Mouse (Mus musculus) heart, postnatal 14 days (tissue): Measurements from ENCODE around the gene Myh3. TPM values are rescaled to one million over a fixed set of nuclear protein-coding genes. Genes with fewer than 3 reads are reported as not detected.
A peak's percentile ranks its signal among the peaks of the same experiment; 100 is the strongest.

Source experiments
- DNase-seq, 2 experiments: peaks; one replicate each; pipeline ENCODE4 v3.0.0; 2021 to 2022
- intact Hi-C: fragments of 180-260 bp; cut with DNase I; formaldehyde crosslinking; loops from one replicate; pipeline ENCODE4 v1.15.1; 2025
- total RNA-seq, 2 experiments: library from RNA; stranded (reverse); gene quantifications; 2 replicates each; pipeline ENCODE4 v1.2.3; 2021

The Myh3 gene
- total RNA-seq, 2 experiments from 2014 or later = not detected

DNA sequence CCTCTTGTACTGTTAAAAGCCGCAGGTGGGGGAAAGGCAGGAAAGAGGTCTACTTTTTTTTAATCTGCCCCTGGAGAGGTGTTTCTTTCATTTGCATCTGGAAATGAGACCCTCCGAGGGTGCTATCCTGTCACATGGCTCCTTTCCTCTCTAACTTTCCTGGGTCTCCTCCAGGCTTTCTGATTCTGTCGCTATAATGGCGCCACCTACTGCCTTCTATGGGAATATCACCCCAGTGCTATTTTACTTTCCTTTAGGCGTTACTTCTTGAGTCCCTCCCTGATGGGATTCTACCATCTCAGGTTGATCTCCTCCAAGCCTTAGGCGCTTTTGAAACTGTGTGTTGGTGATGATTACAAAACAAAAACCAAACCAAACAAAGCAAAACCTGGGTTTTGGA, 22.1 kb downstream of the Myh3 start:
- DNase-seq = peak; percentile 17 to 41
- intact Hi-C loops = no loop called here

DNA sequence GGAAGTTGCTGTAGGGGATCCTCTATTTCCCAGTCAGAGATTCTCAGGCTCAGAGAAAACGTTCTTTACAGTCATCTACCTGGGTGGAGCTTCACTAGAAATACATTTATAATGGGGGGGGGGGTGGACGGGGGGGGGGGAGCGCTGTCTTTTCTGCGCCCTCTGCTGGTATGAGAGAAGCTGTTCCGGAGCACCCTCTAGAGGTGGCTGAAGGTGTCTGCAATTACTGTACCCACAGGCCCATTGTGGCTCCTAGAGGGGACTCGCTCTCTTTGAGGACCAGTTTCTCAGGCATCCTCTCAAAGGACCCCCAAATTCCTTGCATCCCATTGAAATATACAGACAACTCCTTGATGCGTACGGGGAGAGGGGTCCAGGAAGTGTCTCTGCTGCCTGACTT, 23.6 kb downstream of the Myh3 start:
- intact Hi-C loops = loop anchor here (1.0 kb wide), 1 partner anchor 77 kb away; no protein-coding TSS in a partner anchor
- DNase-seq = peak; percentile 56 to 71

DNA sequence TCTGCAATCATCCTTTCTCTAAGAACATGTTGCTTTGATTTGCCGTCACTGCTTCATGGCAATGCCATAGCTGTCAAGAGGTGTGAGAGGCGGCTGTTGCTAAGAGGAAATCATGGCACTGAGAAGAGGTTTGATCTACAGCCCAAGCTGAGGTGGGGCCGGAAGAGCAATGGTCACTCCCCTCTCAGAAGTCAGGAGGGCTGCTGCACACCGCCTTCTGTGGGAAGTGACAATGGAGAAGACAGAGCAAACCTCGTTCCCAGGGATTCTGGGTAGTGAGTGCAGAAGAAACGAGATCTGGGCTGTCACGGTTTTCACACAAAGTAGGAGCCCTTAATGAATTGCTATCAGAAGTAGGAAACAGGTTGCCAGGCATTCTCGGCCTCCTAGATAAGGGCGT, 25.2 kb downstream of the Myh3 start:
- no peak for DNase-seq
- intact Hi-C loops = no loop called here

DNA sequence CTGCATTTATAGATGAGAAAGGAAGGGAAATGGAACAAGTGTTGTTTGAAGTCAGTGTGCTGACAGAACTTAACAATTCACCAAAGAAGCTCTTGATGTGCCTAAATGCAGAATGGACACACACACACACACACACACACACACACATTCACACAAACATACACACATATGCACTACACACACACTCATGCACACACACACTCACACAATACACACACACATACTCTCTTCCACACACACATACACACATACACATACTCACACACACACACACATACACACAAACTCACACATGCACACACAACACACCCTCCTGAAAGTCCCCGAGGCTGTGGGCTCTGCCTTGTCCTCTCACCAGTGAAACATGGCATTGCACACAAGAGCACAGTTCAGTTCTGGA, 26.1 kb downstream of the Myh3 start:
- DNase-seq = no peak
- intact Hi-C loops = no loop called here

DNA sequence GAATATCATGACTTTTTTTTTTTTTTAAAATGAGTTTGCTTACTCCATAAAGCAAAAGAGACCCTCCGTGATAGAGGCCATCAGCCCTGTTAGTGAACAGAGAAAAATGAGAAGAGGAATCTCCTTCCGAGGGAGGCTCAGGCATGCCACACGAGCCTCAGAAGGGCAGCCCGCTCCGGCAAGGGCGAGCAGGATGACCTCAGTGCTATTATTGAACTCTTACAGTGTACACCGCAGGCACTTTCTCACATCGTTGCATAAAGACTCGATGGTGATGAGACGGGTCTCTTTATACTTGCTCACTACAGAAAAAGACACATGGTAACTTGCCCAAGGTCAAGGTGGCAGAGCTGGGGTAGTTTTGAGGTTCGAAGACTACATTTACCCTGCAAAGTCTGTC, 26.6 kb downstream of the Myh3 start:
- intact Hi-C loops = no loop called here
- DNase-seq = peak in 1 of 2 experiments; percentile 18

DNA sequence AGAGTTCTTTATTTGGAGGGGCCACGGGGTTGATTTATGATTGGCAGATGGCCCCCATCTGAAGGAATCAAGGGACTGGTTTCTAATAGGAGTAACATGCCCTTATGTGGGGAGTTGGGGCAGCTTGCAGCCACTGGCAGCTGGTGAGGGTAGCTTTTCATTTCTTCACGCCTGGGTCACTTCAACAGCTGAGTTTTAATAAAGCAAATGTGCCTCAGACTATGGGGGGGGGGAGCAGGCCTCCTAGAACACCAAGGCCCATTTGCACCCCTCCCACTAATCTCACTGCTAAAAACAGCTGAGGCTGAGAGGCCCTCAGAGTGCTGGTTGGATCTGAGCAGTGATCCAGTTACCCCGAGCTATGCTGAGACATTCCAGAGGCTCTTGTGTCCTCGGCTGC, 27.6 kb downstream of the Myh3 start:
- DNase-seq = no peak

DNA sequence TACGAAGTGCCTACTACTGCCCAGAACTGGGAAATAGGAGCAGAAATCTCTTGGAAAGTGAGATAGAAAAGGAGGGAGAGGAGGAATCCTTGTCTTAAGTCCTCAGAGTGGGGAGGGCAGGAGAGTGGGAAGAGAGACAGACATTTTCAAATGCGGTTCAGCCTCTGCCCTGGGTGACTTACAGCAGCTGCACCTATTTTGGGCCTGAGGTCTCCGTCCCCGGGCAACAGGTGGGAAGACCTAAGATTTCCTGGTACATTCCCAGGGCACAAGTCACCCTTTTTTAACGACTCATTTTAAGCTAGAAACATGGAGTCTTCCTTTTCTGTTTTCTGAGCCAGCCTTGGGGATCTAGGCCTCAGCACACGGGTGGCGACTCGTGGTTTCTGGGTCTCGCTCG, 28.9 kb downstream of the Myh3 start:
- intact Hi-C loops = no loop called here
- no peak for DNase-seq

More for the DNA sequence above, 27.6 kb downstream of the Myh3 start:
- intact Hi-C loops = no loop called here

DNA sequence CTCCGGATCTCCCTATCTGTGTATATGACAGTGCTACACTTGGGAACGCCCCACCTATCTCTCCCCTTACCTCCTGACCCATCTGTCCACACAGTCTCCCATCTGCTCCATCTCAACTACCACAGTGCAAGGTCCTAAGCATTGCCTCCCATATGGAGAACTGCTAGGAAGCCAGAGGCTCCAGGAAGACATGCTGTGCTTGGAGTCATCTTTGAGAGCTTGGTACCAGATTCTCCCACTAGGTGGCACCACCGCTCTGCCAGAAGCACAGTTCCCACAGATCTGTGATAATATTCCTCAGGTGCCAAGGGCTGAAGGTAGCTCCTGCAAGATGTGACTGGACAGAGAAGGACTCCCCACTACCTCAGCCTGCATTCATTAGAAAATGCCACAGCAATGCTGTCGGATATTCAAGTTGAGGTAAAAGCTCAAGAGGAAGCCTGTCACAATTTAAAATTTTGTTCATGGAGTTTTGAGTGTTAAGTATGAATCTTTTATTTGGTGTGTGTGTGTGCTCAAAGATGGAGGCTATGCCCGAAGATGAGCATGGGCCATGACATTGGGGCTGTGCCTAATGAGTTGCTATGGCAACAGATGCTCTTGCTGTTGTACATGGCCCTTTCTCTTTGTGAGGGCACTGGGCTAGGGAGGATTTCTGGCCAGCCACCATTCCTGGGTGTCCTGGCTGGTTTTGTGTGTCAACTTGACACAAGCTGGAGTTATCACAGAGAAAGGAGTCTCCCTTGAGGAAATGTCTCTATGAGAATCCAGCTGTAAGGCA, 32.3 kb downstream of the Myh3 start:
- peak; percentile 63 to 74 for DNase-seq
- intact Hi-C loops = loop anchor here (10.0 kb wide), 1 partner anchor 564 kb away; no protein-coding TSS in a partner anchor

DNA sequence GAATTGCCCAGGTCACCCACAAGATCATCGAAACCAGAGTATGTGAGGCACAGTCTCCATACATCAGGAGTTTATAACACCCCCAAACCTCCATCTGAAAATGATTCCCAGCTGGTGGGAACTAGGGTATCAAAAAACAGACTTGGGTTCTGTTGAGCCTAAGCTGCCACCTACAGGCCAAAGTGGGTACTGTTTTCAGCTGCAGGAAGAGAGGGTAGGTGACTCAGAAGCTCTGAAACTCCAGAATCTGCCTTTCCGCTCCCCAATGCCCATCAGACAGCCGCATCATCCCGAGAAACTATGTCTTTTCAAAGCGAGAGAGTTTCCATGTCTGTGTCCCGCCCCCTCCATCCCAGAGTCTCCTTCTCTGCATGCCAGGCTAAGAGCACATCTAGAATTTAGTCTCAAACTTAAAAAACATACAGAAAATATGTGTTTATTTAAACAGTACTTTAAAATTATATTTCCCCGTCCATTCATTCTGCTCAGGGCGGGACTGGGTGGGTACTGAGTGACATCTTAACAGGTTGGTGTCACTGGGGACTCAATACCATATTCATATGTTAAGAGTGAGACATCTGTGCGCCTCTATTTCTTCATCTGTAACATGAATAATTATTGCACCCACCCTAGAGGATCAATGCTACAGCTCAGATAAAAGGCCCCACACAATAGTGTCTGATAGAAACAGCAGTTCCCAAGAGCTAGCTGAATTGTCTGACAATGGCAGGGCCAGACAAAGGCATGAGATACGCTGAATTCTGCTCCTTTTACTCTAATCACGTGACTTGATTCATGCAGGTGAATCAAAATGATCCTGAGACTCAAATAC, 34.1 kb downstream of the Myh3 start:
- DNase-seq = peak; percentile 58 to 80
- intact Hi-C loops = loop anchor here (2.0 to 10.0 kb wide), 2 partner anchors 125 to 563 kb away; no protein-coding TSS in a partner anchor

DNA sequence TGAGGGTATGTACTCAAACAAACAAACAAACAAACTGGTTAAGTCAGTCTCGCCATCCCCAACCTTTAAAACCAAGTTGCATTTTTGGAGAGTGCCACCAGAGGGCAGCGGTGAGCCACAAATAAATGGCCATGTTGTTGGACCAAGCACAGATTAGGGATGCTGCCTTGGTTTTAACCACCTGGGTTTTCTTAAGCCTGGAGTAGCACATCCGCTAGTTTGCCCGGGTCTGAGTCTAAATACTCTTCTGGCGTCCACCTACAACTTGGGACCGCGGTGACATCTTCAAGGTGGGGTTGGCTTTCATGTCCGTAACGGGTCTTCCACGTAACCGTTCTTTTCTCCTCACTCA, 34.7 kb downstream of the Myh3 start:
- peak; percentile 67 to 78 for DNase-seq
- intact Hi-C loops = loop anchor here (1.0 to 10.0 kb wide), 3 partner anchors 124 to 562 kb away; no protein-coding TSS in a partner anchor

DNA sequence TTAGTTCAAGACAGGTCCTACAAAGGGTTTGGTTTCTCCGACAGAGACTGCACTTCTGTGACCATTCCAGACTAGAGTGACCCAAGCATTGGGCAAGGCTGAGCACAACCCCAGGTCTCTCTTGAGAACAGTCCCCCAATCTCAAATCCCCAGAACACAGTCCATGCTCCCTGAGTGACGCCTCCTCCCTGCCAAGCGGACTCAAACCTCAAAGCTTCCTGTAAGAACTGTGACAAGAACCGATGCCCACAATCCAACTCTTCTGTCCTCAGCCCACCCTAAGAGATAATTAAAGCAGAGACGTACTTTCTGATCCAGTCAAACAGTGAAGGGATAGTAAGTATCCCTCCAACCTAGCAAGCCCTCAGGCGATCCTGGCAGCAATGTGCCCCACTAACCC, 35.3 kb downstream of the Myh3 start:
- intact Hi-C loops = loop anchor here (1.0 to 10.0 kb wide), 3 partner anchors 123 to 561 kb away; no protein-coding TSS in a partner anchor
- DNase-seq = no peak

DNA sequence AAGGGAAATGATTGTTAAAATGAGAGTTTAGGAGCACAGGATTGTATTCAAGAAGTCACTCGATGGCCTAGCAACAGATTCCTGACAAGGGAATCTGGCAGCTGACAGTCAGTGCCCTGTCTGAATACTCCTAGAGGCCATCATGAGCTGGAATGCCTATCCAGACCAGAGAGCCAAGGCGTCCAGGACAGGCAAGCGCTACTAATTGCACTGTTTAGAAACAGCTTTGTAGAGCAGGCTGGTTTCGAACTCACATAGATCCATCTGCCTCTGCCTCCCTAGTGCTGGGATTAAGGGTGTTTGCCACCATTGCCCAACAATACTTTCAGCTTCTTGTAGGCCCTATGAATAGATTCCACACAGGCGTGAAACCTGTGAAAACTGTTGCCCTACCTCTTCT, 36.2 kb downstream of the Myh3 start:
- intact Hi-C loops = loop anchor here (10.0 kb wide), 1 partner anchor 561 kb away; no protein-coding TSS in a partner anchor
- no peak for DNase-seq

DNA sequence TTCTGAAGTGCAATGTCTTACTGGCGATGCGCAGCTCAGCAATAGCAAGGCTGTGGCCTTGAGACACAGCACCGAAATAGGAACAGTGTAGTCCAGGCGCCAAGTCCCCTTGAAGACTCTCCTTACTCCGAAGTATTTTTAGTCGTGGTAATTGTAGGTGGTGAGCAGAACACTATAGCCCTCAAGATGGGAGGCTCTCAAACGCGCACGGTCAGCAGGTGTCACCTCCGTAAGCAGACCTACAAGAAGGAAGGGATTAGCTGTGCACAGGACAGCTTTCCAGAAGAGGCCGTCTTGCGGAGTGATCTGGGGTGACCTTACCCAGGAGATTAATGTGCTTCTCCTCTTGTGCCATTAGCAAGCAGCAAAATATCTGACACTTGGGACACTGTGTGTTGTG, 36.8 kb downstream of the Myh3 start:
- no peak for DNase-seq
- intact Hi-C loops = loop anchor here (10.0 kb wide), 1 partner anchor 560 kb away; no protein-coding TSS in a partner anchor

DNA sequence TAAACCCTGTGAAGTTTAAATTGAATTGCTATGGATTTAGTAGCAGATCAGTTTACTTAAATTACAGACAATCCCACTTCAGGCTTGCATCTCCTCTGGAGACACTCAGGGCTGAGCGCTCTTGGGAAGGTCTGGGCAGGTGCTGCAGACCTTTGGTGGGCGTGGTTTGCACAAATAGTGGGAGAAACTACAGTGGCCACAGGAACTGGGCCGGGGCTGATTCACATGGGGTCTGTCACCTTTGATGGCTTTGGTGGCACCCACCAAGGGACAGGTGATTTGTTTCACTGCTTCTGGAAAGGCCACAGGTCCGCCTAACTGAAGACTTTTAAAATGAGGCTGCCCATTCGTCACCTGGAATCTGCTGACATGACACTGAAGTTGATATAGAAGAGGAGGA, 38.6 kb downstream of the Myh3 start:
- intact Hi-C loops = loop anchor here (10.0 kb wide), 1 partner anchor 558 kb away; no protein-coding TSS in a partner anchor

DNA sequence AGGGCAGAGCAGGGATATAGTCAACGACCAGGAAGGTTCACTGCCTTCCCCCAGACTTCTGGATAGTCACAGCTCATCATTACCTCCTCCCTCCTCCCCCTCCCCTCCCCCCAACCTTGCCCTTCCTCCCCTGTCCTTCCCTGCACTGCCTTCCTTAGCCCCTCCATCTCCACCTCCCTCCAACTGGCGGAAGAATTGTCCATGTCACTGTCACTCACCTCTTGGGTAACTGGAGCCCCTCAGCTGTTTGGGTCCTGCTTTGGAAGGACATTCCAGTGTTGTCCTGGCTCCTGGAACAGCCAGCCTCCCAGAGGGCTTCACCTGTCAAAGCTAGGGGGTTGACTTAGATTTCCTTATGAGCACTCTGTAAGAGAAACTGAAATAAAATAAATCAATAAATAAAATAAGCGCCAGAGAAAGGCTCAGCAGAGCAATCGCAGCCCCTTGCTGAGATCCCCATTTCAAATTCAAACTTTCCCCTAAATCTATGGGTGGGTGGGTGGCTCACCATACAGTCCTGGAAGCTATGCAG, 41.5 kb downstream of the Myh3 start:
- DNase-seq = no peak
- intact Hi-C loops = loop anchor here (10.0 kb wide), 1 partner anchor 555 kb away; no protein-coding TSS in a partner anchor

More for the DNA sequence above, 38.6 kb downstream of the Myh3 start:
- DNase-seq = no peak

DNA sequence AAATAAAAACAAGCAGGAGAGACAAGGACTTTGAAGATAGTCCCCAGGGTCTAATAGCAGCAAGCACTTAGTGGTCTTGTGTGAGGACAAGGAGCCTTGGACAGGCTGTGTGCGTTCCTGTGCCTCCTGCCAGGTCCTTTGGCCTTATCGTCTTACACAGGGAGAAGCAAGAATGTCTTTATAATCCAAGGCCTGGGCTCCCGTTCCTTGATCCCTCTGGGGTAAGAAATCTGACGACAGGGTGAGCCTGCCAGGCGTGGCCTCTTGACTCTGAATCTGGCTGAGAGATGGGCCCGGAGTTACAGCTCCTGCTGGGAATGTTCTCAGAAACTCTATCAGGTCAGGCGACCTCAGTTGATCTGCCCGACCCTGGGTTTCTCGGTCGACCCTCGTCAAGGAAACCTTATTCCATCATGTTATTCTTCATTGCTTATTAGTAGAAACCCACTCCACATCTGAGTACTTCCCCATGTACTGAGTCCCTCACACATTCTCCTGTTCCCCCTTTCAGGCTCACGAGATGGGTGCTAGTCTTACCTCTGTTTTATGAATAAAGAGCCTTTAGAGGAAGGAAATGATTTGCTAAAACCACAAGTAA, 42.7 kb downstream of the Myh3 start:
- DNase-seq = no peak
- intact Hi-C loops = no loop called here

DNA sequence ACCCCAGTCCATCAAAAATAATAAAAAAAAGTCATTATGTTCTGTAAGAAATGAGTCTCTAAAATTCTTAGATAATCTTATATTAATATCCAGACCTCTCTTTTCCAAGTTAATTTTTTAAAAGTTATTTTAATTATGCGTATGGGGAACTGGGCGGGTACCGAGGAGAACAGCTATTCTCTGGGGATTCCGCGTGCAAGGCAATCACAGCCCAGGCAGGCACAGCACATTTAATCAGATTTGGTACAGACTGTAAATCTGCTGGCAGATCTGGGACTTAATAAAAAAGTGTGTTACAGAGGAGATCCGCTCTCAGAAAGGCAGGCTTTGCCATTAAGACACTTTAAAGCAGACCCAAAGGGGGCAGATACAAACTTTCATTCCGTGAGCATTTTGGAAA, 46.8 kb downstream of the Myh3 start:
- intact Hi-C loops = no loop called here
- DNase-seq = no peak

DNA sequence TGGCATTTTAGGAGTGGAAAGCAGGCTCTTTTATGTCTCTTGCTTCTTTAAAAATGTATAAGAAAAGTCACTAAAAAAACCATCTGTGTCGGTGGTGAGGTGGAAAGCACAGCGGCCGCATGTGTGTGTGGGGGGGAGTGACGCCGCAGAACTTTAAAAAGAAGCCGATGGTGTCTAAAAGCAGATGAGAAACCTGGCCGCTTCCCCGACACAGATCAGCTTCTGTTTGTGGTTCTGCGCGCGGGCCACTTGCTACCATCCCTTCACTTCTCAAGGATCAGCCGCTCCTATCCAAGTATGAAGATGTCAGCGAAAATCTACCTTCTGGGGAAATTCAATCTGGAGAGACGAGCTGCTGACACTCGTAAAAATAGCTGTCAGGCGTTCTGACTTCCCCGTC, 47.3 kb downstream of the Myh3 start:
- no peak for DNase-seq
- intact Hi-C loops = no loop called here

DNA sequence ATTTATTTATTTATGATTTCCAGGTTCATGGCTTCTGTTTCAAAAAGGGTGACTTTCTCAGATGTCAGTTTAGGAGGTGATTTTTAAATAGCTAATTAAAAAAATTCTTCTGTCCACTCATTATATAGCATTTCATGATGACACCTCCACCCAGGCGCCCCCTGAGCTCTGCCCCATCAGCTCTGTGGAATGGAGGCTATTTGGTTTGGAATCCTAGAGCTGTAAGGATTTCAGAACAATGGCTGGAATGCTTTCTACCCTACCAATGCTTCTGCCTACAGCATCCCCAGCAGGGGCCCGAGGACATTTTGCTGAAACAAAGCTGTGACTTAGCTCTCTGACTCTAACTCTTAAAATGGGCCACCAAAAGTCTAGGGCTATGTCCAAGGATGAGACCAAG, 55.4 kb downstream of the Myh3 start:
- no peak for DNase-seq
- intact Hi-C loops = no loop called here

DNA sequence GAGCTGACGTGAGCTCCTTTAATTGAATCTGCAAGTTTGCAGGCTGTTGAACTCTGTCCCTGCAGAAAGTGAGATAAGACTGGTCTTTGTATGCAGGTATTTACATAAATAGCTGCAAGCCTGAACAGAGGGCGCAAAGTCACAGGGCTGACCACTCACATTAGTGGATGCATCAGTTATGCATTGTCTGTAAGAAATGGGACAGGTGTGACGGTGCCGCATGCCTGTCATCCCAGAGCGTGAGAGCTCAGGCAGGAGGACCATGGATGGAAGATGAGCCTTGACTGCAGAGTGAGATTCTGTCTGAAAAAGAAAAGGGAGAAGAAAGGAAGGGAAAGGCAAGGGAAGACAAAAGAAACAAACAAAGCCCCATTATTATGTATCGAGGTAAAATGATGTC, 56.6 kb downstream of the Myh3 start:
- intact Hi-C loops = no loop called here
- no peak for DNase-seq

DNA sequence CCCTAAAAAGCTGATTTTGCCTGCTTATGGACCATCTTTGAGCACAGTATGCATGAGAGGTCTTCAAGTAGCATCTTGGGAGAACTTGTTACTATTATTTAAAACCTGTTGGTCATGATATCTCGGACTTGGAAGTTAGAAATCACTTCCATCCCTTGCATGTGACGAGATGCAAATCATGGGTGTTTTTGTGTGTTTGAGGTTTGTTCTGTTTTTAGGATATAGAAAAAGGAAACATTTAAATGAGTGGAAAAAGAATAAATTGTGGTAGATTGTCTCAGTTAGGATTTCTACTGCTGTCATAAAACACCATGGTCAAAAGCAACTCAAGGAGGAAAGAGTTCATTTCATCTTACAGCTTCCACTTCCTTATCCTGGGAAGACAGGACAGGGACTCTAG, 57.4 kb downstream of the Myh3 start:
- intact Hi-C loops = no loop called here
- no peak for DNase-seq
